Mouse (Mus musculus) thymus, adult 2 months (tissue): ENCODE results near the gene Mag. TPM values are rescaled to one million over a fixed set of nuclear protein-coding genes. Genes with fewer than 3 reads are reported as not detected.
A peak's percentile ranks its signal among the peaks of the same experiment; 100 is the strongest.
"Not testable (repeated sequence)": the region's sequence is repeated elsewhere in the genome, so short reads cannot be mapped to it uniquely, and the experiment has no call there.

Experiments
- DNase-seq: peaks from one replicate; pipeline ENCODE4 v3.0.0; 2021
- H3K27ac ChIP-seq: fragments of 200-500 bp; 2 replicates; pipeline ENCODE4 v1.5.1; 2012; ENCODE audit warnings: low read length, control low read depth; ENCODE audit not compliant: control insufficient read depth, insufficient read depth
- H3K27me3 ChIP-seq: fragments of 200-500 bp; 2 replicates; pipeline ENCODE4 v1.6.1; 2012; ENCODE audit warnings: mild to moderate bottlenecking, low read length, moderate library complexity, mixed read lengths; ENCODE audit not compliant: control insufficient read depth, insufficient read depth
- H3K36me3 ChIP-seq: fragments of 200-500 bp; 2 replicates; pipeline ENCODE4 v1.6.1; 2012; ENCODE audit warnings: mild to moderate bottlenecking, low read length, moderate library complexity; ENCODE audit not compliant: control insufficient read depth, insufficient read depth
- H3K4me1 ChIP-seq: fragments of 200-500 bp; replicated peaks from 2 replicates; pipeline ENCODE4 v1.6.1; 2012; ENCODE audit warnings: low read length; ENCODE audit not compliant: control insufficient read depth, insufficient read depth
- H3K4me3 ChIP-seq: fragments of 200-500 bp; 2 replicates; pipeline ENCODE4 v1.5.1; 2012; ENCODE audit warnings: mild to moderate bottlenecking, low read length, control low read depth, moderate library complexity; ENCODE audit not compliant: control insufficient read depth, insufficient read depth
- CTCF ChIP-seq: fragments of 200-500 bp; IDR thresholded peaks from 2 replicates; pipeline ENCODE4 v1.5.1; 2012; ENCODE audit warnings: mild to moderate bottlenecking, control low read depth, low read length, moderate library complexity, borderline replicate concordance; ENCODE audit not compliant: control insufficient read depth, poor library complexity, insufficient read depth; ENCODE audit errors: extremely low read depth
- POLR2A ChIP-seq: fragments of 200-500 bp; IDR thresholded peaks from 2 replicates; pipeline ENCODE4 v1.6.1; 2012; ENCODE audit warnings: mild to moderate bottlenecking, low read length, control low read depth, moderate library complexity; ENCODE audit not compliant: control insufficient read depth, poor library complexity, insufficient read depth; ENCODE audit errors: extremely low read depth
- WGBS: fragments of 180-500 bp; shearing (Covaris S2); methylation state at CpG from one replicate; pipeline ENCODE4 v1.1.7; 2018; 5-methylcytosine and 5-hydroxymethylcytosine counted together
- polyA plus RNA-seq: library from polyadenylated mRNA; depleted of rRNA; stranded (reverse); fragments of >200 nt; gene quantifications from 2 replicates; pipeline ENCODE4 v1.2.3, GENCODE M21; 2012

The Mag gene
- polyA plus RNA-seq, 1 experiment, result 2.0 TPM

- H3K36me3 ChIP-seq, result peaks cover 31% of the 10 kb centered on the region
- peak within 1 kb of the TSS; percentile 60 for H3K27ac ChIP-seq
- TF ChIP-seq CTCF (no peak), POLR2A (no peak; the same call in none of the 2 replicates)
- 9% methylated on average over 63 of the region's 82 CpGs for WGBS
- H3K4me1 ChIP-seq, result peaks cover 12% of the 10 kb centered on the region
- peak; percentile 64 for DNase-seq
- H3K4me3 ChIP-seq, result peak within 1 kb of the TSS; percentile 70
- no peaks in the 10 kb centered on the region for H3K27me3 ChIP-seq
These were observed 42.2 kb upstream of the Mag start, which contains the start of gene Usf2 for GRCm38 (mm10) chr7:30956756-30957366. Gene Usf2 (minus strand): TSS chr7:30956803.

- no peak for DNase-seq
- 2% methylated on average over 40 of the region's 49 CpGs for WGBS
- peaks cover 36% of the 10 kb centered on the region for H3K36me3 ChIP-seq
These were observed 41.7 kb upstream of the Mag start for GRCm38 (mm10) chr7:30956357-30956751.

GRCm38 (mm10) chr7:30955584-30956356, 41.1 kb upstream of the Mag start:
- DNase-seq, result peak; percentile 76
- H3K4me3 ChIP-seq, result peak overlapping the region; percentile 70
- peaks cover 12% of the 10 kb centered on the region for H3K4me1 ChIP-seq
- peaks cover 41% of the 10 kb centered on the region for H3K36me3 ChIP-seq
- H3K27me3 ChIP-seq, result no peaks in the 10 kb centered on the region
- TF ChIP-seq CTCF (peak; percentile 99), POLR2A (peak; percentile 43; the same call in 1 of the 2 replicates)
- WGBS, result 1% methylated on average over 63 of the region's 64 CpGs
- peak overlapping the region; percentile 37; the same call in 1 of the 2 replicates for H3K27ac ChIP-seq

More at GRCm38 (mm10) chr7:30956357-30956751, 41.7 kb upstream of the Mag start:
- peaks cover 12% of the 10 kb centered on the region for H3K4me1 ChIP-seq
- no peaks in the 10 kb centered on the region for H3K27me3 ChIP-seq
- H3K27ac ChIP-seq, result peak overlapping the region; percentile 37; the same call in 1 of the 2 replicates
- TF ChIP-seq CTCF (no peak), POLR2A (no peak)
- H3K4me3 ChIP-seq, result peak overlapping the region; percentile 70

- TF ChIP-seq CTCF (no peak), POLR2A (no peak)
- H3K27ac ChIP-seq, result no peak overlapping the region
- H3K4me1 ChIP-seq, result peaks cover 12% of the 10 kb centered on the region
- no peak for DNase-seq
- H3K27me3 ChIP-seq, result no peaks in the 10 kb centered on the region
- H3K4me3 ChIP-seq, result no peak overlapping the region
- 94% methylated on average over 12 of the region's 12 CpGs for WGBS
- H3K36me3 ChIP-seq, result peaks cover 48% of the 10 kb centered on the region
These were observed 40.4 kb upstream of the Mag start for GRCm38 (mm10) chr7:30954971-30955520.

- no peak for TF ChIP-seq CTCF
- TF ChIP-seq POLR2A, result no peak
- Histone ChIP-seq H3K4me3 (no peak overlapping the region), H3K27me3 (no peaks in the 10 kb centered on the region), H3K4me1 (peaks cover 12% of the 10 kb centered on the region), H3K27ac (no peak overlapping the region), H3K36me3 (peaks cover 58% of the 10 kb centered on the region)
- WGBS, result 91% methylated on average over 3 of the region's 3 CpGs
- no peak for DNase-seq
These were observed 39.4 kb upstream of the Mag start for GRCm38 (mm10) chr7:30954036-30954435.

GRCm38 (mm10) chr7:30953459-30953858, 38.8 kb upstream of the Mag start:
- Histone ChIP-seq H3K27me3 (no peaks in the 10 kb centered on the region), H3K36me3 (peaks cover 62% of the 10 kb centered on the region), H3K27ac (no peak overlapping the region), H3K4me1 (peaks cover 12% of the 10 kb centered on the region), H3K4me3 (no peak overlapping the region)
- TF ChIP-seq POLR2A, result no peak
- no peak for TF ChIP-seq CTCF
- DNase-seq, result no peak
- 74% methylated on average over 6 of the region's 6 CpGs for WGBS

GRCm38 (mm10) chr7:30952441-30953265, 38.0 kb upstream of the Mag start:
- H3K27me3 ChIP-seq, result no peaks in the 10 kb centered on the region
- H3K4me1 ChIP-seq, result peaks cover 5% of the 10 kb centered on the region
- DNase-seq, result no peak
- 98% methylated on average over 16 of the region's 16 CpGs for WGBS
- H3K4me3 ChIP-seq, result no peak overlapping the region
- no peak for TF ChIP-seq CTCF
- TF ChIP-seq POLR2A, result no peak
- H3K36me3 ChIP-seq, result peaks cover 62% of the 10 kb centered on the region
- no peak overlapping the region for H3K27ac ChIP-seq

- not testable (repeated sequence) for DNase-seq, H3K27me3 ChIP-seq, H3K4me3 ChIP-seq, H3K27ac ChIP-seq, H3K4me1 ChIP-seq
- WGBS, result 95% methylated on average over 3 of the region's 3 CpGs
- H3K36me3 ChIP-seq, result peaks cover 65% of the 10 kb centered on the region
These were observed 35.2 kb upstream of the Mag start for GRCm38 (mm10) chr7:30949902-30950301.
